Mouse (Mus musculus): ENCODE measurements around the gene Nrxn1. TPM values are rescaled to one million over a fixed set of nuclear protein-coding genes. Genes with fewer than 3 reads are reported as not detected.

Nrxn1 gene
- polyA plus RNA-seq, 1 experiment: 0.05 TPM

DNA sequence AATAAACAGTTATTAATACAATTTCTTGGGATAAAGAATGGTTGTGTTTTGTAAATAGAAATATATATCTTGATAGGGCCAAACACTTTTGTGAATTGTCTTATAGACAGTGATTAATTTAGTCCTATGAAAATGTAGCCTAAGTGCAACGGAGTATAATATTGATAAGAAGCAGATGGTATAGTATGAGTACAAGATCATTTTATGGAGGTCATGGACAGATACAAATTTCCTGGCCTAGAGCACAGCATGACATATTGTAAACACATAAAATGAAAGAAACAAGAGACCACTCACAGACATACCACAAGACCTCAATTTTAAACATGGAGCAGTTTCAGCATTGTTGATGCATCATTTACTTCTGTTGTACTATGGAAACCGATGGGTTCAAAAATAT is 890.1 kb downstream of the Nrxn1 start:
- no peaks in the 10 kb centered on the region for H3K79me2 ChIP-seq (ENCODE audit: control insufficient read depth, insufficient read depth)
- TF ChIP-seq REST (IDR thresholded peaks at IDR 0.05; ENCODE audit: insufficient read depth, insufficient read length) (no peak), TCF12 (IDR thresholded peaks at IDR 0.05; ENCODE audit: insufficient read depth, poor library complexity, severe bottlenecking) (no peak), TCF3 (IDR thresholded peaks at IDR 0.05; ENCODE audit: insufficient read length, low read depth) (no peak), CEBPB (IDR thresholded peaks at IDR 0.05; ENCODE audit: insufficient read depth, poor library complexity, severe bottlenecking) (no peak), E2F4 (IDR thresholded peaks at IDR 0.05; ENCODE audit: insufficient read depth) (no peak), MYOG (IDR thresholded peaks at IDR 0.05; ENCODE audit: control insufficient read depth in 1 of 3, insufficient read depth in 1 of 3, insufficient read length in 2 of 3, low read depth in 2 of 3) (no peak), MYOD1 (IDR thresholded peaks at IDR 0.05; ENCODE audit: control insufficient read depth in 1 of 3, insufficient read length in 2 of 3, low read depth in 2 of 3) (no peak), USF1 (IDR thresholded peaks at IDR 0.05; ENCODE audit: low read depth) (no peak)
- H3K36me3 ChIP-seq (ENCODE audit: control insufficient read depth, insufficient read depth): no peaks in the 10 kb centered on the region
- H3ac ChIP-seq (ENCODE audit: control insufficient read depth, insufficient read length): no peak overlapping the region
- H3K4me3 ChIP-seq: no peak overlapping the region
- no peaks in the 10 kb centered on the region for H3K27me3 ChIP-seq (ENCODE audit: control insufficient read depth, insufficient read depth, insufficient read length)
- H3K4me2 ChIP-seq (ENCODE audit: low read depth): no peak overlapping the region

GRCm38 (mm10) chr17:90196772-90197171 is 896.1 kb downstream of the Nrxn1 start:
- TF ChIP-seq TCF12 (IDR thresholded peaks at IDR 0.05; ENCODE audit: insufficient read depth, poor library complexity, severe bottlenecking): no peak
- no peak for TF ChIP-seq CEBPB (IDR thresholded peaks at IDR 0.05; ENCODE audit: insufficient read depth, poor library complexity, severe bottlenecking)
- TF ChIP-seq POLR2AphosphoS2 (IDR thresholded peaks at IDR 0.05; ENCODE audit: insufficient read length, low read depth): no peak
- no peak for TF ChIP-seq USF1 (IDR thresholded peaks at IDR 0.05; ENCODE audit: low read depth)
- no peak for TF ChIP-seq POLR2A (IDR thresholded peaks at IDR 0.05; ENCODE audit: insufficient read length, low read depth)
- TF ChIP-seq E2F4 (IDR thresholded peaks at IDR 0.05; ENCODE audit: insufficient read depth): no peak
- TF ChIP-seq MYOG (IDR thresholded peaks at IDR 0.05; ENCODE audit: control insufficient read depth in 1 of 3, insufficient read depth in 1 of 3, insufficient read length in 2 of 3, low read depth in 2 of 3): no peak
- no peak for TF ChIP-seq TCF3 (IDR thresholded peaks at IDR 0.05; ENCODE audit: insufficient read length, low read depth)
- TF ChIP-seq MYOD1 (IDR thresholded peaks at IDR 0.05; ENCODE audit: control insufficient read depth in 1 of 3, insufficient read length in 2 of 3, low read depth in 2 of 3): no peak
- no peak for TF ChIP-seq SRF (IDR thresholded peaks at IDR 0.05; ENCODE audit: control insufficient read depth, insufficient read length, low read depth)
- TF ChIP-seq REST (IDR thresholded peaks at IDR 0.05; ENCODE audit: insufficient read depth, insufficient read length): no peak
- no peak for TF ChIP-seq MAX (IDR thresholded peaks at IDR 0.05; ENCODE audit: low read depth)
- Histone ChIP-seq H3K4me3 (no peak overlapping the region), H3ac (ENCODE audit: control insufficient read depth, insufficient read length) (no peak overlapping the region)

DNA sequence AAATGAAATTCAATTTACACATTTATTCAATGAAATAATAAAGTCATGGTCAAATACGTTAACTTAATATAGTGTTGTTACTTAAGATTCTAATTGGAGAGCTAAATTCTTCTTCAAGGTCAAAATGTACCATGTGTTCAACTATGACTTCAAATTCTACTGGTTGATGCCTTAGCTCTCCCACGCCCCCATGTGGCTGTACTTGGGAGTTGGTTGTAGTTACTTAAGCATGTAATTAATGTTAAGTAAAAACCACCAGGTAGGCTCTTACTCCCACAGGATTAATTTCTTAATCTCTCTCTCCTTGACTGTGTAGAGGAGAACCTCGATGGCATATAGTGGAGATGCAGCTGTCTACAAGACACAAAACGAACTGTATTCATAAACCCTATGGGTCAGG is 951.3 kb downstream of the Nrxn1 start:
- H3K4me2 ChIP-seq (ENCODE audit: low read depth): no peak overlapping the region
- TF ChIP-seq REST (IDR thresholded peaks at IDR 0.05; ENCODE audit: insufficient read depth, insufficient read length) (no peak), POLR2AphosphoS2 (IDR thresholded peaks at IDR 0.05; ENCODE audit: insufficient read length, low read depth) (no peak), SRF (IDR thresholded peaks at IDR 0.05; ENCODE audit: control insufficient read depth, insufficient read length, low read depth) (no peak)
- no peak overlapping the region for H3ac ChIP-seq (ENCODE audit: control insufficient read depth, insufficient read length)
- no peak overlapping the region for H3K4me3 ChIP-seq
- no peaks in the 10 kb centered on the region for H3K79me2 ChIP-seq (ENCODE audit: control insufficient read depth, insufficient read depth)
- H3K27me3 ChIP-seq (ENCODE audit: control insufficient read depth, insufficient read depth, insufficient read length): no peaks in the 10 kb centered on the region
- H3K36me3 ChIP-seq (ENCODE audit: control insufficient read depth, insufficient read depth): no peaks in the 10 kb centered on the region

More at GRCm38 (mm10) chr17:90196772-90197171, 896.1 kb downstream of the Nrxn1 start:
- no peaks in the 10 kb centered on the region for H3K27me3 ChIP-seq (ENCODE audit: control insufficient read depth, insufficient read depth, insufficient read length)
- H3K4me2 ChIP-seq (ENCODE audit: low read depth): no peak overlapping the region
- no peaks in the 10 kb centered on the region for H3K79me2 ChIP-seq (ENCODE audit: control insufficient read depth, insufficient read depth)
- no peaks in the 10 kb centered on the region for H3K36me3 ChIP-seq (ENCODE audit: control insufficient read depth, insufficient read depth)

GRCm38 (mm10) chr17:90130836-90131235 is 962.0 kb downstream of the Nrxn1 start:
- Histone ChIP-seq H3ac (ENCODE audit: control insufficient read depth, insufficient read length) (no peak overlapping the region), H3K4me2 (ENCODE audit: low read depth) (no peak overlapping the region), H3K4me3 (no peak overlapping the region), H3K27me3 (ENCODE audit: control insufficient read depth, insufficient read depth, insufficient read length) (no peaks in the 10 kb centered on the region), H3K79me2 (ENCODE audit: control insufficient read depth, insufficient read depth) (no peaks in the 10 kb centered on the region), H3K36me3 (ENCODE audit: control insufficient read depth, insufficient read depth) (no peaks in the 10 kb centered on the region)
- TF ChIP-seq SRF (IDR thresholded peaks at IDR 0.05; ENCODE audit: control insufficient read depth, insufficient read length, low read depth): no peak

DNA sequence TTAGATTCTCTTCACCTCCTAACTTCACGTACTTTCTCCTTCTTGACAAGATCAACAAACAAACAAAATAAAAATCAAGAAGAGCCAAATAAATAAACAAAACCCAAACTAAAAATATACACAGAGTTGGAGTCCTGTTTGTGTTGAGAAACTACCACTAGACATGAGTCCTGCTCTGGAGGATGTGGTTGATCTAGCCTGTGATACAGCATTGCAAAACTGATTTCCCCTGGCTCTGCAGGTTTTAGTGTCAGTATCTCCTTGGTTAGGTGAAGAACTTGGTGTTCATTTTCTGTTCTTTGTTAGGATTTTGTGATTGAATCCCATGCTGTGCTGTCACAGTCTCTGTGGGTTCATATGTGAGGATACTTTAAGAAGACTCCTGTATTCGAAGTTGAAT is 963.7 kb downstream of the Nrxn1 start:
- Histone ChIP-seq H3K4me2 (ENCODE audit: low read depth) (no peak overlapping the region), H3ac (ENCODE audit: control insufficient read depth, insufficient read length) (no peak overlapping the region), H3K27me3 (ENCODE audit: control insufficient read depth, insufficient read depth, insufficient read length) (no peaks in the 10 kb centered on the region), H3K36me3 (ENCODE audit: control insufficient read depth, insufficient read depth) (no peaks in the 10 kb centered on the region), H3K79me2 (ENCODE audit: control insufficient read depth, insufficient read depth) (no peaks in the 10 kb centered on the region), H3K4me3 (no peak overlapping the region)
- TF ChIP-seq MYOD1 (IDR thresholded peaks at IDR 0.05; ENCODE audit: control insufficient read depth in 1 of 3, insufficient read length in 2 of 3, low read depth in 2 of 3): no peak
- no peak for TF ChIP-seq MAX (IDR thresholded peaks at IDR 0.05; ENCODE audit: low read depth)
- no peak for TF ChIP-seq CEBPB (IDR thresholded peaks at IDR 0.05; ENCODE audit: insufficient read depth, poor library complexity, severe bottlenecking)
- TF ChIP-seq TCF3 (IDR thresholded peaks at IDR 0.05; ENCODE audit: insufficient read length, low read depth): no peak
- TF ChIP-seq E2F4 (IDR thresholded peaks at IDR 0.05; ENCODE audit: insufficient read depth): no peak
- TF ChIP-seq TCF12 (IDR thresholded peaks at IDR 0.05; ENCODE audit: insufficient read depth, poor library complexity, severe bottlenecking): no peak
- no peak for TF ChIP-seq SRF (IDR thresholded peaks at IDR 0.05; ENCODE audit: control insufficient read depth, insufficient read length, low read depth)
- no peak for TF ChIP-seq REST (IDR thresholded peaks at IDR 0.05; ENCODE audit: insufficient read depth, insufficient read length)
- TF ChIP-seq USF1 (IDR thresholded peaks at IDR 0.05; ENCODE audit: low read depth): no peak
- TF ChIP-seq POLR2AphosphoS2 (IDR thresholded peaks at IDR 0.05; ENCODE audit: insufficient read length, low read depth): no peak
- no peak for TF ChIP-seq POLR2A (IDR thresholded peaks at IDR 0.05; ENCODE audit: insufficient read length, low read depth)
- no peak for TF ChIP-seq MYOG (IDR thresholded peaks at IDR 0.05; ENCODE audit: control insufficient read depth in 1 of 3, insufficient read depth in 1 of 3, insufficient read length in 2 of 3, low read depth in 2 of 3)
